Mouse (Mus musculus): Measurements from ENCODE around the gene Iqgap2. TPM values are rescaled to one million over a fixed set of nuclear protein-coding genes. Genes with fewer than 3 reads are reported as not detected.

Gene Iqgap2
- polyA plus RNA-seq, 1 experiment from 2014 or later: 25.3 TPM

DNA sequence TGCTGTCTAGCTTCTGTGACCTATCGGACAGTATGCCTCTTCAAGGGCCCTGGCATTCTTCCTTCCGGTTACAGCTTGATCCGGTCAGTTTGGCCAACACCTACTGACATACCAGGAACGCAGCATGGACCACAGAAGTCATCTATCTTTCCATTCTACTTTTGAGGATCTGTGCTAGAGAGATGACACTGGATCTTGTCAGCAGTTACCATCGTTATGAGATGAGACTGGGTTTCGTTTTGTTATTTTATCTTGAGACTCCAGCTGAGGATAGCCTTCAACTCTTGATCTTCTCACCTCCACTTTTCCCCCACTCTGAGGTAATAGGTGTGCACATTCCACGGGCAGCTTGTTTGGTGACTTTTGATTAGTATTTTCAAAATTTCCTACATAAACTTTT is 219.3 kb downstream of the Iqgap2 start:
- no peak for ATAC-seq (ENCODE audit: insufficient number of reproducible peaks, insufficient read depth, low FRiP score, low read depth)
- Histone ChIP-seq H3K4me3 (ENCODE audit: low read depth, low read length) (no peak overlapping the region), H3K4me2 (replicated peaks; ENCODE audit: low read depth, low read length) (no peak overlapping the region), H3K36me3 (ENCODE audit: control insufficient read depth, insufficient read depth, low read length) (peaks cover 2% of the 10 kb centered on the region; the same call in 1 of the 2 replicates), H3K9me3 (ENCODE audit: control insufficient read depth, low read depth, low read length) (no peaks in the 10 kb centered on the region), H3K9ac (replicated peaks; ENCODE audit: low read depth, low read length) (no peak overlapping the region), H3K27me3 (ENCODE audit: control insufficient read depth, insufficient read depth, low read length) (no peaks in the 10 kb centered on the region), H3K27ac (ENCODE audit: low read length) (no peak overlapping the region), H3K4me1 (ENCODE audit: control insufficient read depth, insufficient read depth, low read length) (no peaks in the 10 kb centered on the region)
- 86% methylated on average over 7 of the region's 7 CpGs for WGBS

DNA sequence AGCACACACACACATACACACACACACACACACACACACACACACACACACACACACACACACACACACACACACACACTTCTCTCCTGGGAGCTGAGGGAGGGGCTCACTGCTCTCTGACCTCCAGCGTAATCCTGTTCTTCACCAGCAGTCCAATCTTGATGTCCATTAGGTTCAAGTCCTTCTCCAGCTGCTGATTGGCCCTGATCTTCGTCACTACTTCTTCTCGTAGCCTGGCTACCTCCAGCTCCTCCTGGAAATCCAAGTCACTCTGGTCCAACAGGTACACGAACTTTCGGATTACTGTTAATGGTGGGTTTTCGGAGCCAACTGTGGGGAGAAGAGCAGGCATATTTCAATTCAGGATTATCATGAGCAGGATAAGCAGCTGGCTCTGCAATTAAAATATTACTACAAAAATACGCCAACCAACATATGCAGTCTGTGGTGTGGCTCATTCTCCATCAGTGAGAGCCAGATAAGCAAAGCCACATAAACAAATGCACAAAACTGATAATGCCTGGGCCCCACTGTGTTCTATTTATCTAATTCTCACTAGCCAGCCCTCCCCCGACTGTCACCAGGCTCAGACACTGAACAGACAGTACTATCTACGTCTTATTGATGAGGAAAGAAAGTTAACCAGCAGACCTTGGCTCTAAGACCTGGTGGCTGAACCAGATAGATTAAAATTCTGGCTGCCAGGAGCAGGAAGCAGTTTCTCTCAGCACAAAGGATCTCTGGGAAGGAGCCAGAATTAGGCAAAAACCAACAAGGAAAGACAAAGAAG is 220.4 kb downstream of the Iqgap2 start:
- no peak overlapping the region for H3K4me2 ChIP-seq (replicated peaks; ENCODE audit: low read depth, low read length)
- H3K4me1 ChIP-seq (ENCODE audit: control insufficient read depth, insufficient read depth, low read length): no peaks in the 10 kb centered on the region
- H3K9ac ChIP-seq (replicated peaks; ENCODE audit: low read depth, low read length): no peak overlapping the region
- ATAC-seq (ENCODE audit: insufficient number of reproducible peaks, insufficient read depth, low FRiP score, low read depth): peak; percentile 56; the same call in 1 of the 2 replicates
- peaks cover 2% of the 10 kb centered on the region; the same call in 1 of the 2 replicates for H3K36me3 ChIP-seq (ENCODE audit: control insufficient read depth, insufficient read depth, low read length)
- no peaks in the 10 kb centered on the region for H3K27me3 ChIP-seq (ENCODE audit: control insufficient read depth, insufficient read depth, low read length)
- no peak overlapping the region for H3K27ac ChIP-seq (ENCODE audit: low read length)
- H3K4me3 ChIP-seq (ENCODE audit: low read depth, low read length): no peak overlapping the region
- H3K9me3 ChIP-seq (ENCODE audit: control insufficient read depth, low read depth, low read length): no peaks in the 10 kb centered on the region
- WGBS: 60% methylated on average over 9 of the region's 9 CpGs

DNA sequence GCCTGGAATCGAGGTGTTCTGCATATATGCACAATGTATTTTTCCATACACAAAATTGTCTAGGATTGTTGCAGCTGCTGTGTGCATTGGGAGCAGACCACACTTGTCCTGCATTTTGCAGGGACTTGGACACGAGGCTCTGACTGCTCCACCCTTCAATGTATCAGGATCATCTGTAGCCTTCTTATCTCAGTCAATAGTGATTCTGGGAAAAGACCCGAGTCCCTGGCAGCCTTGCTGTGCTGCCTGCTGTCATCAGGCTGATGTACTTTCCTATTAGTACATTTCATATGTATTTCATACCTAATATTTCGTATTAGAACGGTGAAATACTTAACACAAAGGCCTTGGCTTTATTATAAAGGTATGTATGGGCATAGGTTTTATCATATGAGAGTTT is 221.2 kb downstream of the Iqgap2 start:
- Histone ChIP-seq H3K27ac (ENCODE audit: low read length) (no peak overlapping the region), H3K36me3 (ENCODE audit: control insufficient read depth, insufficient read depth, low read length) (peaks cover 2% of the 10 kb centered on the region; the same call in 1 of the 2 replicates), H3K4me1 (ENCODE audit: control insufficient read depth, insufficient read depth, low read length) (no peaks in the 10 kb centered on the region), H3K9ac (replicated peaks; ENCODE audit: low read depth, low read length) (no peak overlapping the region), H3K9me3 (ENCODE audit: control insufficient read depth, low read depth, low read length) (no peaks in the 10 kb centered on the region), H3K4me2 (replicated peaks; ENCODE audit: low read depth, low read length) (no peak overlapping the region), H3K27me3 (ENCODE audit: control insufficient read depth, insufficient read depth, low read length) (no peaks in the 10 kb centered on the region), H3K4me3 (ENCODE audit: low read depth, low read length) (no peak overlapping the region)
- WGBS: 85% methylated on average over 5 of the region's 5 CpGs
- ATAC-seq (ENCODE audit: insufficient number of reproducible peaks, insufficient read depth, low FRiP score, low read depth): no peak

DNA sequence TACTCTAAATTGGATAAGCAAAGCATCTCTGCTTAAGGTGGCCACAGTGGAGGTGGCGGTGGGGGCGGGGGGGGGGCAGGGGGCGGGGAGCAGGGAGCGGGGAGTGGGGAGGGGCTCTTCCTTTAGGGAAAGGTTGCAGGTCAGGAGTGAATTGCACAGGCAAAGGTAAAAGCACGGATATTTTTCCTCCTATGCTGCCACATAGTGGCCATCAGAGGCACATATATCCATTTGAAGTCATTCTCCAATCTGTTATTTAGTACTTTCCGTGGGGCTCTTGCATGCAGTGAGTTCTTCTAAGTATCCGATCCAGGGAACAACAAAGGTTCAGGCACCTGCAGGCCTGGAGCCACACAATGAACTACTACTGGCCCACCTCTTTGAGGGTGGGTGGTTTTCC is 224.5 kb downstream of the Iqgap2 start:
- H3K9ac ChIP-seq (replicated peaks; ENCODE audit: low read depth, low read length): no peak overlapping the region
- H3K27ac ChIP-seq (ENCODE audit: low read length): no peak overlapping the region
- H3K4me3 ChIP-seq (ENCODE audit: low read depth, low read length): no peak overlapping the region
- 16% methylated on average over 7 of the region's 7 CpGs for WGBS
- no peaks in the 10 kb centered on the region for H3K9me3 ChIP-seq (ENCODE audit: control insufficient read depth, low read depth, low read length)
- no peaks in the 10 kb centered on the region for H3K27me3 ChIP-seq (ENCODE audit: control insufficient read depth, insufficient read depth, low read length)
- H3K4me2 ChIP-seq (replicated peaks; ENCODE audit: low read depth, low read length): no peak overlapping the region
- no peak for ATAC-seq (ENCODE audit: insufficient number of reproducible peaks, insufficient read depth, low FRiP score, low read depth)
- H3K4me1 ChIP-seq (ENCODE audit: control insufficient read depth, insufficient read depth, low read length): no peaks in the 10 kb centered on the region
- H3K36me3 ChIP-seq (ENCODE audit: control insufficient read depth, insufficient read depth, low read length): peaks cover 5% of the 10 kb centered on the region; the same call in 1 of the 2 replicates

DNA sequence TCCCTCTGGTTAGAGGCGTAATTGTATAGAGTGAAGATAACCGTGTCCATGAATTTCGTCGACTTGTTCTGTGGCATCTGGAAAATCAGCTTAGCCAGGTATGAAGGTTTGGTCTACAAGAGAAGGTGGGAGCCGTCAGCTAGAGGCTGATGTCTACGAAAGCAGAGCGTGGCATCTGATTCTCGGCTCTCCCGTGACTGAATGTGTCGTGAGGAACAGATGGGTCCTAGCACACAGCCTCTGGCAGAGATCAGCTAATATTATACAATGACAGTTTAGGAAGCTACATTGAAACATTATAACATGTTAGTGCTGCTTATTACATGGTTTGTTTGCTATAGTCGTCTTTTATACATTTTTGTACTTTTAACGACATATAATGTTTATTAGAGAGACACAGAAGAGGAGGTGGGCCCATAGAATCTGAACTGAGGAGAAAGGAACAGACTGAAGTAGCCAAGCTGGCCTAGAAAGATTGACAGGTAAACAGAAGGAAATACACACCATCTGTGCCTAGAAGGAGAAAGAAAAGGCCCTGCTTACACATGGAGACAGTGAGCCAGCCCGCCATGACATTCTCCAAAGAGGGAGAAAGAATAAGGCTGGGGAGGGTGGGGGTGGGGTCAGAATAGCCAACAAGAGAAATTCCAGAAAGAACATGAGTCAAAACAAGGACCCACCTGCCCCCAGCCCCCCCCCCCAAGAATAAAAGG is 225.9 kb downstream of the Iqgap2 start:
- ATAC-seq (ENCODE audit: insufficient number of reproducible peaks, insufficient read depth, low FRiP score, low read depth): no peak
- H3K9ac ChIP-seq (replicated peaks; ENCODE audit: low read depth, low read length): no peak overlapping the region
- H3K4me2 ChIP-seq (replicated peaks; ENCODE audit: low read depth, low read length): no peak overlapping the region
- H3K36me3 ChIP-seq (ENCODE audit: control insufficient read depth, insufficient read depth, low read length): peaks cover 3% of the 10 kb centered on the region
- 79% methylated on average over 13 of the region's 13 CpGs for WGBS
- H3K27me3 ChIP-seq (ENCODE audit: control insufficient read depth, insufficient read depth, low read length): no peaks in the 10 kb centered on the region
- H3K4me3 ChIP-seq (ENCODE audit: low read depth, low read length): no peak overlapping the region
- no peaks in the 10 kb centered on the region for H3K9me3 ChIP-seq (ENCODE audit: control insufficient read depth, low read depth, low read length)
- no peak overlapping the region for H3K27ac ChIP-seq (ENCODE audit: low read length)
- H3K4me1 ChIP-seq (ENCODE audit: control insufficient read depth, insufficient read depth, low read length): no peaks in the 10 kb centered on the region

DNA sequence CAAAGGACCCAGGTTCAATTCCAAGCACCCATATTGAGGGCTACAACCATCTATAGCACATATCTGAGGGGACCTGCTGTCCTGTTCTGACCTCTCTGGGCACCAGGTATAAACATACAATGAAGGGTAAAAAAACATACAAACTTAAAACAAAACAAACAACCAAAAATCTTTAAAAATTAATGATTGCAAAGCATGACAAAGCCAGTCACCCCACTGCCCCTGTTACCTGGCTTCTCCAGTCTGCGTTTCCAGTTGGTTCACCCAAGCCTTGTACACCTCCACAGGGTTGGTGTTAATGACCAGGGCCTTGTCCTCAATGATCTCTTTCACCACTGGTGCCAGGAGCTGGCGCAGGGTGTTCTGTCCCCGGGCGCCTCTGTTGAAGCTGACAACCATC is 227.9 kb downstream of the Iqgap2 start:
- H3K4me2 ChIP-seq (replicated peaks; ENCODE audit: low read depth, low read length): no peak overlapping the region
- WGBS: 94% methylated on average over 4 of the region's 4 CpGs
- H3K9me3 ChIP-seq (ENCODE audit: control insufficient read depth, low read depth, low read length): no peaks in the 10 kb centered on the region
- H3K4me1 ChIP-seq (ENCODE audit: control insufficient read depth, insufficient read depth, low read length): no peaks in the 10 kb centered on the region
- H3K4me3 ChIP-seq (ENCODE audit: low read depth, low read length): no peak overlapping the region
- no peak for ATAC-seq (ENCODE audit: insufficient number of reproducible peaks, insufficient read depth, low FRiP score, low read depth)
- H3K27me3 ChIP-seq (ENCODE audit: control insufficient read depth, insufficient read depth, low read length): no peaks in the 10 kb centered on the region
- peaks cover 3% of the 10 kb centered on the region for H3K36me3 ChIP-seq (ENCODE audit: control insufficient read depth, insufficient read depth, low read length)
- no peak overlapping the region for H3K9ac ChIP-seq (replicated peaks; ENCODE audit: low read depth, low read length)
- no peak overlapping the region for H3K27ac ChIP-seq (ENCODE audit: low read length)

DNA sequence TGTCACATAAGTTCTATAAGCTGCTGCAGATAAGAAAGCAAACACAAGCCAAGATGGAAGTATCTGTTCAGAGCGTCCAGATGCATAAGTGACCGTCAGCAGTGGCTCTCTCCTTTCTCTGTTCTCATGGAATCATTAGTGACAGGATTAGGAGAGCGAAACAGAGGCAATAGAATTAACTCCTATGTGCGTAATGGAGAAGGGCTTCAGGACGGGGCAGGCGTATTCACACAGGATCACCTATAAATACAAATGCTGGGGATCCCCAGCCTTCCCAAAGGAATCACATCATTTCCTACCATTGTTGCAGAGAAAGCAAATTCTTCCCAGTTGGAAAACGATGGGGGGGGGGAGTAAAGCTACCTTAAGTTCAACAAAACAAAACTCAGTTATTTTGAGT is 232.3 kb downstream of the Iqgap2 start:
- 75% methylated on average over 7 of the region's 7 CpGs for WGBS
- ATAC-seq (ENCODE audit: insufficient number of reproducible peaks, insufficient read depth, low FRiP score, low read depth): no peak
- H3K4me1 ChIP-seq (ENCODE audit: control insufficient read depth, insufficient read depth, low read length): no peaks in the 10 kb centered on the region
- H3K36me3 ChIP-seq (ENCODE audit: control insufficient read depth, insufficient read depth, low read length): peaks cover 8% of the 10 kb centered on the region
- H3K4me2 ChIP-seq (replicated peaks; ENCODE audit: low read depth, low read length): no peak overlapping the region
- H3K4me3 ChIP-seq (ENCODE audit: low read depth, low read length): no peak overlapping the region
- H3K27me3 ChIP-seq (ENCODE audit: control insufficient read depth, insufficient read depth, low read length): no peaks in the 10 kb centered on the region
- no peak overlapping the region for H3K27ac ChIP-seq (ENCODE audit: low read length)
- no peaks in the 10 kb centered on the region for H3K9me3 ChIP-seq (ENCODE audit: control insufficient read depth, low read depth, low read length)
- no peak overlapping the region for H3K9ac ChIP-seq (replicated peaks; ENCODE audit: low read depth, low read length)

DNA sequence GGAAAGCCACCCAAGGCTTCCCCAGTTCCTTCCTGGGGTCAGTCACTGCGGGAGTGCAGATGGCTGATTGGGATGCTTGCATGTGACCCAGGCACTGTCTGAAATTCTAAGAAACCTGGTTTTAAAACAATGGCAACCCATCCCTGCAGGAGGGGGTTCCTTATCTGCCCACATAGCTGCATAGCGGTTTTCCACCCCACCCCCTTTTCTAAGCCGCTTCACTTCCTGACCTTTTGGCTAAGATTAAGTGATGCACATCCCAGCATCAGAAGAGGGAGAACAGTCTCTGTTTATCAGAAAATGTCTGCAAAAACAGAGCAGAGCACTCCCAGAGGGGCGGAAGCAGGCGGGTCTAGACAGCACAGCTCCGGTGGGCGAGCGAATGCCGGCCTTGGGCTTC is 234.6 kb downstream of the Iqgap2 start:
- no peak overlapping the region for H3K4me3 ChIP-seq (ENCODE audit: low read depth, low read length)
- no peak overlapping the region for H3K27ac ChIP-seq (ENCODE audit: low read length)
- no peak for ATAC-seq (ENCODE audit: insufficient number of reproducible peaks, insufficient read depth, low FRiP score, low read depth)
- no peaks in the 10 kb centered on the region for H3K27me3 ChIP-seq (ENCODE audit: control insufficient read depth, insufficient read depth, low read length)
- H3K4me1 ChIP-seq (ENCODE audit: control insufficient read depth, insufficient read depth, low read length): no peaks in the 10 kb centered on the region
- H3K36me3 ChIP-seq (ENCODE audit: control insufficient read depth, insufficient read depth, low read length): peaks cover 5% of the 10 kb centered on the region
- H3K9ac ChIP-seq (replicated peaks; ENCODE audit: low read depth, low read length): no peak overlapping the region
- 45% methylated on average over 9 of the region's 9 CpGs for WGBS
- H3K4me2 ChIP-seq (replicated peaks; ENCODE audit: low read depth, low read length): no peak overlapping the region
- no peaks in the 10 kb centered on the region for H3K9me3 ChIP-seq (ENCODE audit: control insufficient read depth, low read depth, low read length)

Data from stomach, embryonic 14.5 days (tissue).